Mouse (Mus musculus) A20 (cell line): ENCODE data around the gene Slc12a9.
A peak's percentile ranks its signal among the peaks of the same experiment; 100 is the strongest.

Experiments used
- DNase-seq: peaks from one replicate; pipeline ENCODE4 v3.0.0-alpha.2; 2011; ENCODE audit warnings: low read depth, low spot score

Gene Slc12a9

DNA sequence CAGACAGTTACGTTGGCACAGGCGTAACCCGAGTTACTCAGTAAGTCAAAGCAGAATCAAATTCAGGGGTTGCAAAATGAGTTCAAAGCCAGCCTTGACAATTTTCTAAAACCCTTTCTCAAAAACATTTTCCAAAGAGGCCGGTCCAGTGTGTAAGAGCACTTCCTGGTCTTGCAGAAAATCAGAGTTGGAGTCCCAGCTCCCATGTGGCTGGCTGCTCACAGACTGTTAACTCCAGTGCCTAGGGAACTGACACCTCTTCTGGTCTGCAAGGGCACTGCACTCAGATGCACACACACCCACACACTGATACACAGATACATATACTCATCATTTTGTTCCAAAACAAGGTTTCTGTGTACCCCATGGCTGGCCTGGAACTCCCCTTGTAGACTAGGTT, 25.0 kb downstream of the Slc12a9 start:
- peak; percentile 51 for DNase-seq

GRCm38 (mm10) chr5:137307071-137307912, 26.1 kb downstream of the Slc12a9 start, which contains the start of gene Srrt:
Gene Srrt, minus strand, starts transcription at chr5:137307674.
- peak; percentile 98 for DNase-seq

GRCm38 (mm10) chr5:137306439-137307005, 26.9 kb downstream of the Slc12a9 start:
- DNase-seq = no peak

GRCm38 (mm10) chr5:137305822-137306221, 27.6 kb downstream of the Slc12a9 start:
- DNase-seq = peak; percentile 90

DNA sequence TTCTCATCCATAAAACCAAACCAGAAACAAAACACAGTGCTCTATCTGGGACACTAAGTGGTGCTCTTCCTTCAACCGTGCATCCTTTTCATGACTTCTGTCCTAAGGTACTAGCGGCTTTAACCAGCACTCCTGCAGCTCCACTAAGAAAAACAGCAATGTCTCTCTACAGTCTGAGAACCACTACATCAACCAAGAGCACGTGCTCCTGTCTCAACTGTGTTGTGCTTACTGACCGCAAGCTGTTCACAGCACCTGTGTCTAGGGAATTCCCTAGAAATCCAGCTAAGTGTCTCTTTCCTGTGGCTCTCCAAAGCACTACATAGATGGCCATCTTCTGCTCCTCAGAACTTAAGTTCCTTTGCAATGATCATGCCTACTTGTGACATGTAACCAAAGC, 28.6 kb downstream of the Slc12a9 start:
- DNase-seq = peak; percentile 19

GRCm38 (mm10) chr5:137304165-137304564, 29.2 kb downstream of the Slc12a9 start:
- no peak for DNase-seq

DNA sequence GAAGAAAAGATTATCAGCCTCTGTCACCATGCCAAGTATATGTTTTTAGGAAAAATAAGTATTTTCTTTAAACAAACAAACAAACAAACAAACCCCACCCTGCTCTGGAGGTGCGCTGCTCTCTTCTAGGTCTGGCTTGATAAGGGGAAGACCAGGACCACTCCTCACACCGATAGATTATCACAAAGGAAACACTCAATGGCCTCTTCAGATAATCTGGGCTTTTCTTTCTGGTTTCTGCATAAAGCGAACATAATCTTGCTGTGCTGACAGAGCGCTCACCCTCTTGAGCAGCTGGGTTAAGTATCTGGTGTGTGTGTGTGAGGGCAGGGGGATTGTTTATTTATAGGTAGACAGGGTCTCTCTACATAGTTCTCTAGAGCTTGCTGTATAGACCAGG, 29.8 kb downstream of the Slc12a9 start:
- DNase-seq = no peak

DNA sequence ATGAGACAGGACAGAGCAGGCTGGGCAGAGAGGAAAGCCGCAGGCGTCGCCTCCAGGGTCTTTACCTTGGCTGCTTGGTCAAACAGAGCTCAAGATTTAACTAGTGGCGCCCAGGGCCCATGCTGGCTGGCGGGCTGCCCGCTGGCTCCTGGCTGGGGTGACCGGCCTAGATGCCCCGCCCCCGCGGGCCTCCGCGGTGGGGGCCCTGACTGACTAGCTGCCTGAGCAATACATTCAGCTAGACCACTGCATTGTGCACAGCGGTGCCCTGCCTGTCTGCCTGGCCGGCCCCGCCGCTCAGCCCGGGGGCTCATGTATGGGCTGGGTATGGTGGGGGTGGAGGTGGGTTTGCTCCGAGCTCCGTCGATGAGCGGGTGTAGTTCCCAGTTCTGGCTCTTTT, 32.1 kb downstream of the Slc12a9 start:
- DNase-seq = no peak

- no peak for DNase-seq
Measured at GRCm38 (mm10) chr5:137299240-137299639, 34.2 kb downstream of the Slc12a9 start.

- no peak for DNase-seq
Measured at GRCm38 (mm10) chr5:137297126-137297525, 36.3 kb downstream of the Slc12a9 start.

- DNase-seq = no peak
Measured at GRCm38 (mm10) chr5:137295712-137296111, 37.7 kb downstream of the Slc12a9 start.

DNA sequence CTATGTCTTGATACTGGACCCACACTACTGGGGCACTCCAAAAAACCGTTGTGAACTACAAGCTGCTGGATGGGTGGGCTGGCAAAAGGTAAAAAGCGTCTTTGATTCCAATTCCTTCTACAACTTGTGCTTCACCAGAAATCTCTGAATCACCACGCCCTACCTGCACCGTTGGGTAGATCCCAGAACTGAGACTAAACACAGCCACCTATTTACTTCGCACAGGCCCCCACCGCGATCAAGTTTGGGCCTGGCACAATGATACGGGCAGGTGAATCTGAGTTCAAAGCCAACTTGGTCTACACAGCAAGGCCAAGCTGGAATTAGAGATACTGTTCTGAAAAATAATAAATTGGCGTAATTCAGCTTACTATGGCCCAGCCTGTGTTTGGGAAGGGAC, 38.1 kb downstream of the Slc12a9 start:
- DNase-seq = no peak

DNA sequence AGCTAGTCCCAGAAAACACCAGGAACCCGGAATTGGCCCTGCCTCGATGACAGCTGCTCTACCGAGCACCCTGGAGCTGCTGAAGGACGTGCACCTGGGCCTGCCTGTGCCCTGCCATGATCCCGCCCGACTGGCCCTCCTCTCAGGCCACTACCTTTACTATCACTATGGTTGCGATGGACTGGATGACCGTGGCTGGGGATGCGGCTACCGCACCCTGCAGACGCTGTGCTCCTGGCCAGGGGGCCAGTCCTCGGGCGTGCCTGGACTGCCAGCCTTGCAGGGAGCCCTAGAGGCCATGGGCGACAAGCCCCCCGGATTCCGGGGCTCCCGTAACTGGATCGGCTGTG, 38.7 kb downstream of the Slc12a9 start:
- DNase-seq = no peak

GRCm38 (mm10) chr5:137293839-137294743, 39.3 kb downstream of the Slc12a9 start, which contains the start of gene Ufsp1:
Gene Ufsp1, plus strand, starts transcription at chr5:137294629.
- peak; percentile 95 for DNase-seq

DNA sequence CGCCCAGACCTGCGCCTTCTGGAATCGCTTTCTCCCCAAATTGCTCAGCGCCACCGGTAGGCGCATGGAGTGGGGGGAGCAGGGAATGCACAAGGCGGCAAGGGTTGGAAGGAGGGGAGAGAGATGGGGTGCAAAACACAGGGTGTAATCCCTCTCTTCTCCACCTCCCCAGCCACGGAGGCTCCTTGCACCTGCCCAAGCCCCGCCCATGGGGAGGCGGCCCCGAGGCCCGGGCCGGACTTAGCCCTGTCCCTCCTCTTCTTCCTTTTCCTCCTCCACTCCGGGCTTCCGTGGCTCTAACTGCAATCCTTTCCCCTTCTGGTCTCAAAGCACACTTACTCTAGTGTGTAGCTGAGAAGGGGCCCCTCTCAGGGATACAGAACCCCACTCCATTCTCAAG, 40.1 kb downstream of the Slc12a9 start:
- DNase-seq = peak; percentile 83

GRCm38 (mm10) chr5:137291381-137291926, 41.9 kb downstream of the Slc12a9 start:
- no peak for DNase-seq

- peak; percentile 54 for DNase-seq
Measured at GRCm38 (mm10) chr5:137290677-137291076, 42.7 kb downstream of the Slc12a9 start.

DNA sequence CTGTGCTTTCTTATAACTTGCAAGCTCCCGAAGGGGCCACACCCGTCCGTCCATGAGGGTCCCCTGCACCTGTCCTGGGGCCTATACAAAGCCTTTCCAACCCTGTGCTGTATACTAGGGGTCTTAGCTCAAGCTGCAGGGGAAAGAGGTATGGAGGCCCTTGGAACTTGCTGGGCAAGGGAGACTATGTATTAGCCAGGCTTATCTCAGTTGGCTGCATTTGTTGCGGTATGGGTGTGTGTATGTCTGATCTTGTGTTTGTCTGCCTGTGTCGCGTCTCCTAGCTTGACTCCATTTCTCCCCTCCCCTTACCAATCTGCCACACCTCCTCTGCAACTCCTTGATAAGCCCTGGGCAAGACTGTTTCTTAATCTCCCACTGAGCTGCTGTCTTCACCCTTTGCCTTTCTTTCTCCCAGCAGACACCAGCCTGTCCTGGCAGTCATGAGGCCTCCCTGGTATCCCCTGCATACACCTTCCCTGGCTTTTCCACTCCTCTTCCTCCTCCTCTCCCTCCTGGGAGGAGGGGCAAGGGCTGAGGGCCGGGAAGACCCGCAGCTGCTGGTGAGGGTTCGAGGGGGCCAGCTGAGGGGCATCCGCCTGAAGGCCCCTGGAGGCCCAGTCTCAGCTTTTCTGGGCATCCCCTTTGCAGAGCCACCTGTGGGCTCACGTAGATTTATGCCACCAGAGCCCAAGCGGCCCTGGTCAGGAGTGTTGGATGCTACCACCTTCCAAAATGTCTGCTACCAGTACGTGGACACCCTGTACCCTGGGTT, 43.6 kb downstream of the Slc12a9 start:
- DNase-seq = no peak

DNA sequence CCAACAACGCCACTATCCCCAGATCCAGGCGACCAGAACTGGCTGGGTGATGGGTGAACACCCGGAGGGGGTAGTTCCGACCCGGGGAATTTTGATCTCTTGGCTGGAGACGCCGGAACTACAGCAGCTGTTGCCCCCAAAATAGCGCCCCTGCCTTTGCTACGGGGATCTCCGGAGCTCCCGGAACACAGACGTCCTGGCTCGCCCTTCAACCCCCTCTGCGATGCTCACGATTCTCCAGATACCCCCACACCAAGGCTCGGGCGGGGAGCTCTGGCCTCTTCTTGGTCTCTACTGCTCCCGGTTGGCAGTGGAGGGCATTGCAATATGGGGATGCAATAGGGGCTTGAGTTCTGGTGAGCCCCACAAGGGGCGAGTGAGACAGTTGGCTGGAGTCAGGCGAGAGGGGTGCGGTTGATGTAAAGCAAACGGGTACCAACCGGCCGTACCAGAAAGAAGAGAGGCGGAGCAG, 44.4 kb downstream of the Slc12a9 start:
- peak; percentile 35 for DNase-seq

- no peak for DNase-seq
Measured at GRCm38 (mm10) chr5:137287953-137288743, 45.2 kb downstream of the Slc12a9 start.
